Mouse (Mus musculus) kidney, postnatal 0 days (tissue): ENCODE measurements around the gene Jund. TPM values are rescaled to one million over a fixed set of nuclear protein-coding genes. Genes with fewer than 3 reads are reported as not detected.
A peak's percentile ranks its signal among the peaks of the same experiment; 100 is the strongest.

Experiments used
- ATAC-seq: fragments of 200-750 bp; cut with Nextera tagmentation; replicated peaks from 2 replicates; pipeline ENCODE4 v1.8.0; 2017; ENCODE audit warnings: low read depth, moderate number of reproducible peaks, moderate TSS enrichment, moderate library complexity; ENCODE audit not compliant: low FRiP score
- DNase-seq: peaks from one replicate; pipeline ENCODE4 v3.0.0-alpha.2; 2016; ENCODE audit warnings: low spot score
- H3K27ac ChIP-seq: fragments of 300-500 bp; sonication (generic); 2 replicates; pipeline ENCODE4 v1.5.1; 2014; ENCODE audit warnings: mild to moderate bottlenecking
- H3K27me3 ChIP-seq: fragments of 300-500 bp; sonication (generic); 2 replicates; pipeline ENCODE4 v1.6.1; 2014; ENCODE audit warnings: low read length, mixed read lengths; ENCODE audit not compliant: insufficient read depth
- H3K36me3 ChIP-seq: fragments of 300-500 bp; sonication (generic); 2 replicates; pipeline ENCODE4 v1.6.1; 2014; ENCODE audit warnings: low read length, mixed read lengths; ENCODE audit not compliant: insufficient read depth
- H3K4me1 ChIP-seq: fragments of 300-500 bp; sonication (generic); replicated peaks from 2 replicates; pipeline ENCODE4 v1.6.1; 2014; ENCODE audit warnings: antibody characterized with exemption, low read length, mixed read lengths; ENCODE audit not compliant: insufficient read depth
- H3K4me2 ChIP-seq: fragments of 300-500 bp; sonication (generic); 2 replicates; pipeline ENCODE4 v1.6.1; 2014; ENCODE audit warnings: mild to moderate bottlenecking, low read length, moderate library complexity, mixed read lengths
- H3K4me3 ChIP-seq: fragments of 300-500 bp; sonication (generic); replicated peaks from 2 replicates; pipeline ENCODE4 v1.5.1; 2014; ENCODE audit warnings: low read depth, low read length
- H3K9ac ChIP-seq: fragments of 300-500 bp; sonication (generic); 2 replicates; pipeline ENCODE4 v1.6.1; 2014; ENCODE audit warnings: low read depth, low read length
- H3K9me3 ChIP-seq: fragments of 300-500 bp; sonication (generic); replicated peaks from 2 replicates; pipeline ENCODE4 v1.6.1; 2016; ENCODE audit warnings: low read length, inconsistent platforms, mixed read lengths
- CTCF ChIP-seq: IDR thresholded peaks from 2 replicates; pipeline ENCODE4 v1.5.1; 2016; ENCODE audit warnings: antibody characterized with exemption, low read depth, mild to moderate bottlenecking, moderate library complexity
- WGBS: fragments of 180-500 bp; shearing (Covaris S2); extraction: QIAGEN DNeasy Blood & Tissue Kit; methylation state at CpG from one replicate; pipeline ENCODE4 v1.1.7; 2014; 5-methylcytosine and 5-hydroxymethylcytosine counted together
- polyA plus RNA-seq: library from polyadenylated mRNA; unstranded; fragments of >200 nt; fragmentation: Nextera tagmentation; extraction: Ambion mirVana; gene quantifications from 2 replicates; pipeline ENCODE4 v1.2.1, GENCODE M21; 2015

The Jund gene
- polyA plus RNA-seq, 1 experiment from 2014 or later = 98.1 TPM

DNA sequence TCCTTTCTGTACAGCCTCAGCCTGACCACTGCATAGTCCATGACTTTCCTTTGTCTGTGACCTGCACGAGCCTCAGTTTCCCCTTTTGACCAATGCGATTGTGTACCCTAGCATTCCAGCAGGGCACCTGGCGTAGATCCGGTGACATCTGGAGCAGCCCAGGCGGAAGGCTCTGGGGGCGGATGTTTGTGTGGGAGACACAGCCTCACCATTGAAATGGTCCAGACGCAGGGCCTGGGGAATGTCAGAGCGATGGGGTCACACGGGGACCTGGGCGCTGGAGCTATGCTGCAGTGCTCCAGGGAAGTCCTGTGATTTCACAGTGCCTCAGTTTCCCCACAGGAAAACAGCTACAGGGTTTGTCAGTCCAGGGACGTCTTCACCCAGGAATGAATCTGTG, 43.4 kb downstream of the Jund start:
- DNase-seq (no peak), ATAC-seq (0 out of 2 replicates have a peak, but pooled peaks have one; percentile 18)
- Histone ChIP-seq H3K9ac (no peak overlapping the region), H3K27ac (no peak overlapping the region), H3K4me2 (no peak overlapping the region), H3K4me3 (no peak overlapping the region), H3K36me3 (no peaks in the 10 kb centered on the region), H3K4me1 (0 out of 2 replicates have a peak, but pooled peaks cover 20% of the 10 kb centered on the region), H3K9me3 (no peaks in the 10 kb centered on the region), H3K27me3 (0 out of 2 replicates have a peak, but pooled peaks cover 6% of the 10 kb centered on the region)
- no peak for TF ChIP-seq CTCF
- 49% methylated on average over 11 of the region's 11 CpGs for WGBS

DNA sequence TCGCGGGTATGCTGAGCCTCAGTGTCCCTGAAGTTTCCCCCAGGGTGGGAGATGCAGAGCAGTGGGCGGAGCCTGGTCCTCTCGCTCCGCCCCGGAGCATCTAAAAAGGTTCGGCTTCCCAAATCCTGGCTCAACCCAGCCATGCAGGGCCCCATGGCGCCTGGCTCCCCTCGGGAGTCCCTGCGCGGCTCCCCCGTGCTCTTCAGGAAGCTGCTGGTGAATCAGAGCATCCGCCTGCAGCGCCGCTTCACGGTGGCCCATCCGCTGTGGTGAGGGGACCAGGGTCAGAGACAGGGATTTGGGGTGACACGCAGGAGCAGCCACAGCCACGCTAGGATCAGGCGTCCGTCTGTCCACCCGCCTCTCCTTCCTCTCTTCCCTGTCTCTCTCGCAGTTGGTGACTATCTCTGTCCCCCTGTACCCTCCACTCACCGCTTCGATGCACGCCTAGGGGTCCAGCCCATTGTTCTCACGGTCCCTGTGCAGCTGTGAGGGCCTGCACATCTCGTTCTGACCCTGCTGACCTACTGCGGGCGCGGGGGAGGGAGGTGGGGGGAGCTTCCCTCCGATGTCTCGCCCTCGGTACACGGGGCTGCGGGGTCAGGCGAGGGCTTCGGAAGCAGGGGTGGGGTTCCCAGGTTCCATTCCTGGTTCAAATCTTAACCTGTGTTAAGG, 44.4 kb downstream of the Jund start:
- Histone ChIP-seq H3K9me3 (no peaks in the 10 kb centered on the region), H3K4me1 (0 out of 2 replicates have a peak, but pooled peaks cover 20% of the 10 kb centered on the region), H3K9ac (no peak overlapping the region), H3K27ac (peak overlapping the region; percentile 31; the same call in 1 of the 2 replicates), H3K4me2 (peak overlapping the region; percentile 42), H3K4me3 (no peak overlapping the region), H3K36me3 (no peaks in the 10 kb centered on the region), H3K27me3 (0 out of 2 replicates have a peak, but pooled peaks cover 6% of the 10 kb centered on the region)
- no peak for TF ChIP-seq CTCF
- ATAC-seq (no peak), DNase-seq (no peak)
- WGBS = 10% methylated on average over 37 of the region's 38 CpGs

DNA sequence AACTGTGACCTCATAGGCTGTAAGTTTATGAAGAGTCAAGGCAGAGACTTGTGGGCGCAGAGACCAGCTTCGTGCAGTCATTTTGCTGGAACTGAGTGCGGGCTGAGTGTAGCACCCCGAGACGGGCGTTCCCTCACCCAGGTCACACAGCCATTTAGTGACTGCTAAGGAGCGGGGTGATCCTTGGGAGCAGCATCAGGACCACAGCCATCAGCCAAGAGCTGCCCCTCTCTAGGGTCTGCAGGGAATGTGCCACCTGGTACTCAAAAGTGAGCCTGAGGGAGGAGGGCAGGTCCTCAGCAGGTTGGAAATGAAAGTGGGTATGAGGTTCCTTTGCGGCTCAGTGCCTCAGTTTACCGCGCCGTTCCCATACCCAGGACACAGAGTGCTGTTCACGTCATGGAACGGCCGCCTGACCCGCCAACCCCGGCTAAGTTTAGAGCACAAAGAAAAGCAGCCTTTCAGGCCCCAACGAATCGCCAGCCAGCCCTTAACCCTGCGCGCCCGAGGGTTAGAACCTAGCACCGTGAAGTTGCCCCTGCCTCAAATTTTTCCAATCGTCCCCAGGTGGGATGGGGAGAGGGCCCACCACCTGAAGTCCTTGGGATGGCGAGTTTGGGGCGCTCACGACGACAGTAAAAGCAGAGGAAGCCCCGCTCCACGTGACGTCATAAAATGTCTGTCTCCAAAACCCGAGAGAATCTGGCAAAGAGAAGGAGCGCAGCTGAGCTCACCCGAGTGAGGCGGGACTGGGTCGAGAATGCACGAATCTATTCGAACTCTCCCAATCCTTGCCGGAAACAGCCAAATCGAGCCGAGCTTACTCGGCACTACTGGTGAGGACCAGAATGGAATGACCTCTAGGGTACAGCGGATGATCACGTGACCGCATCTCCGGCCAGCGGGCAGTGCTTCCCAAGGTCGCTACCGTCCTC, 45.2 kb downstream of the Jund start:
- H3K9me3 ChIP-seq = no peaks in the 10 kb centered on the region
- peak; percentile 14; the same call in 1 of the 2 replicates for ATAC-seq
- H3K4me1 ChIP-seq = 0 out of 2 replicates have a peak, but pooled peaks cover 20% of the 10 kb centered on the region
- peak; percentile 48 for DNase-seq
- no peak overlapping the region for H3K9ac ChIP-seq
- H3K27me3 ChIP-seq = 0 out of 2 replicates have a peak, but pooled peaks cover 6% of the 10 kb centered on the region
- 0 out of 2 replicates have a peak overlapping the region, but pooled peaks have one; percentile 28 for H3K27ac ChIP-seq
- no peaks in the 10 kb centered on the region for H3K36me3 ChIP-seq
- H3K4me2 ChIP-seq = peak overlapping the region; percentile 42
- no peak for TF ChIP-seq CTCF
- peak overlapping the region; percentile 16 for H3K4me3 ChIP-seq
- 5% methylated on average over 48 of the region's 48 CpGs for WGBS

DNA sequence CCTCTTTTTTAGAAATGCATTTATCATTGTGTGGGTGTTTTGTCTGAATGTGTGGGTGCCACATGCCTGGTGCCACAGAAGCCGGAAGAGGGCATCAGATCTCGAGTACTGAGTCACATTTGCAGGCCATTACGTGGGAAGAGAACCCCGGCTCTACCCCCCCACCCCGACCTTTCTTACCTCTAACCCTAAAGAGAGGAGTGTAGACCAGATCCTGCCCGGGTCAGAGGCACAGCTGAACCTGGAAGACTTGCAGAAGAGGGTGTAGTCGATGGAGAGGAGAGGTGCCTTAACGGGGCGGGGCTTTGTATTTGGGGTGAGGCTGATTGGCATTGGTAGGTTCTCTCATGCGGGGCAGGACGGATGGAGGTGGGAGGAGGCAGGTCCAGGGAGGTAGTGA, 46.1 kb downstream of the Jund start:
- Histone ChIP-seq H3K27me3 (0 out of 2 replicates have a peak, but pooled peaks cover 6% of the 10 kb centered on the region), H3K9ac (no peak overlapping the region), H3K4me1 (0 out of 2 replicates have a peak, but pooled peaks cover 20% of the 10 kb centered on the region), H3K27ac (no peak overlapping the region), H3K36me3 (no peaks in the 10 kb centered on the region), H3K4me3 (no peak overlapping the region), H3K9me3 (no peaks in the 10 kb centered on the region), H3K4me2 (peak overlapping the region; percentile 42; the same call in 1 of the 2 replicates)
- 53% methylated on average over 11 of the region's 11 CpGs for WGBS
- ATAC-seq (no peak), DNase-seq (no peak)
- no peak for TF ChIP-seq CTCF

DNA sequence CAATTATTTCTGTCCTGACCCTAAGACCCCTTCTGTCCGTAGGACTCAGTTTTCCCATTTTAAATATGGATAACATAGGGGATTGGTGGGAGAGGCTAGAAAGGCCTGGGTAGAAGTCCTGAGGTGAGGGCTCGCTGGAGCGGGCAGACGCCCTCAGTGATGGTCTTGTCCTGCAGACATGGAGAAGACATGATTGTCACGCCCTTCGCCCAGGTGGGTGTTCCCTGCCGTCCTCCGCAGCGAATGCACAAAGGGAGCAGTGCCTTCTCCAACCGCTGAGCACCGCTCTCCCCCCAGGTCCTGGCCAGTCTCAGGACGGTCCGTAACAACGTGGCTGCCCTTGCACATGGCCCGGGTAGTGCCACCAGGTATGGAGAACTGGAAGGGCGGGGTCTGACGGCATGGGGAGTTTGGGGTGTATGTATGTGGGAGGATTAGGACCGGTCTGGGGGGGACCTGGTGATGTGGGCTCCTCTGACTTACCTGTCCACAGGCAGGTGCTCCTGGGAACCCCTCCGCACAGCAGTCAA, 47.0 kb downstream of the Jund start:
- Histone ChIP-seq H3K9me3 (no peaks in the 10 kb centered on the region), H3K27ac (no peak overlapping the region), H3K36me3 (no peaks in the 10 kb centered on the region), H3K4me1 (0 out of 2 replicates have a peak, but pooled peaks cover 20% of the 10 kb centered on the region), H3K4me3 (no peak overlapping the region), H3K9ac (no peak overlapping the region), H3K27me3 (0 out of 2 replicates have a peak, but pooled peaks cover 6% of the 10 kb centered on the region), H3K4me2 (no peak overlapping the region)
- no peak for DNase-seq
- ATAC-seq = 0 out of 2 replicates have a peak, but pooled peaks have one; percentile 12
- no peak for TF ChIP-seq CTCF
- WGBS = 58% methylated on average over 19 of the region's 19 CpGs

DNA sequence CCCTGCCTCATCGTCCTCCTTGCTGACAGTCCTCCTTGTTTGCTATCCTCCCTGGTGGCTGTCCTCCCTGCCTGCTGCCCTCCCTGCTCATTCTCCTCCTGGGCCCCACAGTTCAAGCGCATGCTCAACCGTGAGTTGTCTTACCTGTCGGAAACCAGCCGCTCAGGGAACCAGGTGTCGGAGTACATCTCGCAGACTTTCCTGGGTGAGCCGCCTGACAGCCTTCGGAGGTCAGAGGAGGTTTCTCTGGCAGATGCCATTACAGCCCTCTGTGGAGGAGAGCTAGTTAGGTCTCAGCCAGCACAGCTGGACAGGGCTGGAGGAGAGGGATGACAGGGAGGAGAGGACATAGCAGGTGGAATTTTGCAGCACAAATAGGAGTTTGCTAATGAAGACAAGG, 47.9 kb downstream of the Jund start:
- WGBS = 51% methylated on average over 9 of the region's 9 CpGs
- Histone ChIP-seq H3K4me1 (0 out of 2 replicates have a peak, but pooled peaks cover 20% of the 10 kb centered on the region), H3K27me3 (0 out of 2 replicates have a peak, but pooled peaks cover 6% of the 10 kb centered on the region), H3K4me3 (no peak overlapping the region), H3K36me3 (no peaks in the 10 kb centered on the region), H3K9ac (no peak overlapping the region), H3K27ac (no peak overlapping the region), H3K4me2 (no peak overlapping the region), H3K9me3 (no peaks in the 10 kb centered on the region)
- ATAC-seq (no peak), DNase-seq (no peak)
- TF ChIP-seq CTCF = no peak
